Mouse (Mus musculus): ENCODE measurements at regions not wholly inside any gene's neighbourhood (a gene's known extent, or its start where the extent isn't known, plus 50 kb on each side); places are given as distances from the start of the nearest gene placed in this dataset.

- TF ChIP-seq CTCF (IDR thresholded peaks at IDR 0.05; ENCODE audit: control insufficient read depth, insufficient read depth, insufficient read length), result no peak
- no peak for TF ChIP-seq MAX (IDR thresholded peaks at IDR 0.05)
Observed at GRCm38 (mm10) chr7:136542896-136543295, 351.5 kb upstream of the Mgmt start.
